Mouse (Mus musculus) frontal cortex, adult (tissue): ENCODE data around the gene Gm3043.
"Not testable (repeated sequence)": the region's sequence is repeated elsewhere in the genome, so short reads cannot be mapped to it uniquely, and the experiment has no call there.

Source experiments
- ATAC-seq: cut with Nextera tagmentation; 2 replicates; pipeline ENCODE4 v1.9.2; 2017; ENCODE audit warnings: mild to moderate bottlenecking, moderate library complexity, mixed read lengths; ENCODE audit not compliant: low TSS enrichment

Gene Gm3043

GRCm38 (mm10) chr14:3688483-3688882 lies at the start of gene Gm3043:
TSS of gene Gm3043 (plus strand) at chr14:3688783.
- not testable (repeated sequence) for ATAC-seq

GRCm38 (mm10) chr14:3651730-3652129 lies 36.9 kb upstream of the Gm3043 start, which contains the start of gene Gm3020:
TSS of gene Gm3020 (plus strand) at chr14:3652030.
- not testable (repeated sequence) for ATAC-seq
